Mouse (Mus musculus): ENCODE measurements around the gene 4930404N11Rik.

The 4930404N11Rik gene

DNA sequence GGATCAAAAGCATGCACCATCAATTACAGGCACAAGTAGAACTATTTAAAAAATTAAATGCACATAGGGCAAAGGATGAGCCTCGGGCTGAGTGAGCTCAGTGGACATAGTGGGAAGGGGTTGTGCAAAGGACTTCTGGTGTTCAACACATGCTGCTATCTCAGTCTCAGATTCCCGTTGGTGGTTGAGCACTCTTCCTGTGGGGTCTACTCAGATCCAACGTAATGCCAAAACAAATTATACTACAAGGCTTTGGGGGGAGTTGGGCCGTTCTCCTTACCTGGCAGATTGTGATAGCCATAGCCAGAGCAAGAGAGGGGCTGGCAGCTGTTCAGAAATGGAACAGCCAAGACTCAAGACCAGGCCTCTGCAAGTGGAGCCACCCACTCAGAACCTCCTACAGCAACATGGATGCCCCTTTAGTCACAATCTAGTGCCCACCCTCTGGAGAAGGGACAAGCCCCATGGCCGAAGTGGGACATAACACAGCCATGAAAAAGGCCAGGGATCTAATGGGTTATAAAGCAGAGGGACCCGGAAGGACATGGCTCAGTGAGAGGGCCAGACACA lies 14.3 kb upstream of the 4930404N11Rik start:
- DNase-seq: no peak

DNA sequence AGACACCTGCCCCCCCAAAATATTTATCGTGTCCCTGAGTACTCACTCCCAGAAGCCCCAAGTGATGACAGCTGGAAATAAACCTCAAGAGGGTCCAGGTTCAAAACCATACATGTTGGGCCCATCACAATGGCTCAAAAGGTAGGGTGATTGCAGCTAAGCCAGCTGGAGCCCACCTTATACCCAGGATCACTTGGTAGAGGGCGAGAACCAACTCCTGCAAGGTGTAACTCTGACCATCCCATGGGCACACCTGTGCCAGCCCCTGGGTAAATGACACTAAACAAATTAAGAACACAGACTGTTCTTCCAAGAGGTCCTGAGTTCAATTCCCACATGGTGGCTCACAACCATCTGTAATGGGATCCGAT lies 13.6 kb upstream of the 4930404N11Rik start:
- no peak for DNase-seq

DNA sequence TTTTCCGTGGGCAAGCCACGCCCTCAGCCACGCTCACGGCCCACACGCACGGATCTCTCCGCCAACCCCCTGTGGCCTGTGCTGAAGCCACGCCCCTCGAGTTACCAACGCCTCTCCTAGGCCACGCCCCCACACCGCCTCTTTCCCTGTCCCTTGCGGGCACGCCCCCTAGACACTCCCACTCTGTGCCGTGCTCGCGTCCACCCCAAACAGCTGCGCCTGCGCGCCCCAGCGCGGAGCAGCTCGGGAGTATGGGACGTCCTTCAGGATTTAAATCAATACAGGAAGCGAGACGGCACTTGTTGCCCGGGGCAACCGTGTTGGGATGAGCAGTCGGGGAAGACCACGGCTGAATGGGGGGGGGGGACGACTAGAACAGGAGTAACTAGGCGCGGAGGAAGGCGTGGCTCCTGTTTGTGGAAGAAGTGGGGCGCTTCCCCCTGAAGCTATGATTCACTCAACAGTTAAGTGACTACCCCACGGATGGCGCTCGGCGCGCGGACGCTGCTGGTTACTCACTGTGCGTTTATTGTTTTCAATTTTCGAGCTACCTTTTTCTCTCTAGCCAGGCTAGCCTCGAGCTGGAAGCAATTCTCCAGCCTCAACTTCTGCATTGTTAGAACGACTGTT lies 13.1 kb upstream of the 4930404N11Rik start:
- peak; percentile 100 for DNase-seq

DNA sequence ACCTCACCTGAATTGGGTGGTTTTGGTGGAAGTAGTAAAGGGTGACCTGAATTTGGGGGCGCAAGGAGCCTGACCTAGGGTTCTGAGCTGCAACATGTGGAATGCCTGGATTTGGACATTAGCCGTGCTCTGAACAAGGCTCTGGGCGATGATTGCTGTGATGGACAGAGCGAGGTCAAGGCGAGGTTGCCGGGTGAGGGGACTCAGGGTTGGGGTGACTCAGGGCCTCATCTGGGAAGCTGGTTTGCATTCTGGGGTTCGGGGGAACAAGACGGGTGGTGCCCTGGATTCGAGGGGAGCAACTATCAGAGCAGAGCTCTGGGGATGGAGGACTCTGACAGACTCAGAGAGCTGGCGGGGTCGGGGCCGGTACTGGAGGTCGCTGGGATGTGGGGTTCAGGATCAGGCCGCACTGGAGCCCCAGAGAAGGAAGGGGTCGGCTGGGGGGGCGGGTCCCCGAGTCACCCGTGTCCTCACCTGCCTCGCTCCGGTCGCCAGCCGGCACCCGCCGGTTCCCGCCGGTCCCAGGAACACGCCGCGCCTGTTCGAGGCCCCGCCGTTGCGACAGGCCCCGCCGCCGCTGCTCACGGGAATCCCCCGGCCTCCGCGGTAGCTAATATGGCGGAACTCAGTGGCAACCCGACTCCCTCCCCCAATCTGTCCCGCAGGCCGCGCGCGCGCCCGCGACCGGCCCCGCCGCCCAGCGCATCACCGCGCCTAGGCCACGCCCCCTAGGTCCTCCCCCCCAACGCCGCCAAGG lies 12.4 kb upstream of the 4930404N11Rik start, which contains the start of gene Fzr1:
Gene Fzr1, minus strand, starts transcription at position 724 of the 760 bp plus-strand sequence.
- DNase-seq: peak; percentile 28

DNA sequence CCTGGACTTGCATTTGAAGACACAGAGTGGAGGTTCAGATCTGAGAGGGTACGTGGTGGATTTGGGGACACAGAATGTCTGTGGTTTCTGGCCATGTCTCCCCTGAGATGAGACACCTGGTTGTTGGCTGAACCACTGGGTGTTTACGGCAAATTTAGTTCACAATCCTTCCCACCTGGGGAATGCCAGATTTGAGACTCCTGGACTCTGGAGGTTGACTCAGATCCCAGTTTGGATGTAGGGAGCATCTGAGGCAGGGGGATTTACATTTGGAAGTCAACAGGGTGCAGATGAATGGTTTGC lies 11.7 kb upstream of the 4930404N11Rik start:
- DNase-seq: no peak

DNA sequence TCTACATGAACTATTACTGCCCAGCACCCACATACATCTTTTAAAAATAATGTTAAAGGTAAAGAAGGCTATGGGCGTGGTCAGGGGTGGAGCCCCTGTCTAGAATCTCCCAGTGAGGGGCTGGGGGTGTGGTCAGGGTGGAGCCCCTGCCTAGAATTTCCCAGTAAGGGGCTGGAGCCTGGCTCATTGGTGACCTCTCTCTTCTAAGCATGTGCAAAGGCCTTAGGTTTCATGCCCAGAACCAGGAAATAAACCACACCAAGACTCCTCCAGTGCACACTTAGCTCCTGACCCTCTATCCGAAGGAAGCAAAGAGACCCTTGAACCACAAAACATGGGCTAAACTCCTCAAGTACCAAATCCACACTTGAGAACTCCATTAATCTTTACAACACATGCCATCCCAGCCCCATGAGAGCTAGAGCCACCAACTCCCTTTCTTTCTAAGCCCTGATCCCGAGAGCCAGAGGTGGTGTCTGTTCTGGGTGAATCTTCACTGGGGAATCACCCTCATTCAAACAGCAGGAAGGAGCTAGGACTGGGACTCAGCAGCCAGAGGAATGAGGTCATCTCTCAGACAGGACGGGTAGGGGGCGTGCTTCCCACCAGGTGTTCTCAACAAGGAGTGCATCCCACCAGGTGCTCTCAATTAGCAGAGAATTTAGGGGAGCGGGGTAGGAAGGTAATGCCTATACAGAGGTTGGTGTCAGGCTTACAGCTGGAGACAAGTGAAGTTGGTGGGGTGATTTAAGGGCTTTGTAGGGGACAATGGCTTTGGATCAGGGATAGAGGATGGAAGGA lies 11.1 kb upstream of the 4930404N11Rik start:
- no peak for DNase-seq

DNA sequence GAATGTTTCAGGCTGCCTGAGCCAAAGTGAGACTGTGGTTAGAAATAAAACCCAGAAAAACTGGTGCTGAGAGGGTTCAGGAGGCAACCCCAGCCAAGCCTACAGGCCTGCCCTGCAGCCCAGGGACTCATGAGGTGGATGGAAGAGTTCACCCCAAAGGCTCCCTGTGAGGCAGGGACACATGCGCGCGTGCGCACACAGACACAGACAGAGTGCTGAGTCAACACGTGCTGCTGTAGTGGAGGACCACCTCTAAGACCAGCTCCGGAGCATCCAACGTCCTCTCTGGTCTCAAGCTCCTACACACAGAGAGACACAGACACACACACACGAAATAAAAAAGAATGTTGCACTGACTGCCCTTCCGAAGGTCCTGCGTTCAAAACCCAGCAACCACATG lies 9.7 kb upstream of the 4930404N11Rik start:
- no peak for DNase-seq

DNA sequence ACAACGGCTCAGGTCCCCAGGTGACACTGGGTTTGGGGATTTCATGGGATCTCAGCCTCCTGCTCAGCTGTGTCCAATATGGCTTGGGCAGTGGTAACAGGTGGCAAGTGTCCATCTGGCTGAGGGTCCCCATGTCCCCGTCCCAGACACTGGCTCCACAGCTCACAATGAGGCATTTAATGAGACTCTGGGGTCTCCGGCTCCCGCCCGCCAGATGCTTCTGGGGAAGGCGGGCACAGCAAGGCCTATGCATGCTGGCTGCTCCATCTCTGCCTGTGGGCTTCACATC lies 1.5 kb upstream of the 4930404N11Rik start:
- DNase-seq: no peak

DNA sequence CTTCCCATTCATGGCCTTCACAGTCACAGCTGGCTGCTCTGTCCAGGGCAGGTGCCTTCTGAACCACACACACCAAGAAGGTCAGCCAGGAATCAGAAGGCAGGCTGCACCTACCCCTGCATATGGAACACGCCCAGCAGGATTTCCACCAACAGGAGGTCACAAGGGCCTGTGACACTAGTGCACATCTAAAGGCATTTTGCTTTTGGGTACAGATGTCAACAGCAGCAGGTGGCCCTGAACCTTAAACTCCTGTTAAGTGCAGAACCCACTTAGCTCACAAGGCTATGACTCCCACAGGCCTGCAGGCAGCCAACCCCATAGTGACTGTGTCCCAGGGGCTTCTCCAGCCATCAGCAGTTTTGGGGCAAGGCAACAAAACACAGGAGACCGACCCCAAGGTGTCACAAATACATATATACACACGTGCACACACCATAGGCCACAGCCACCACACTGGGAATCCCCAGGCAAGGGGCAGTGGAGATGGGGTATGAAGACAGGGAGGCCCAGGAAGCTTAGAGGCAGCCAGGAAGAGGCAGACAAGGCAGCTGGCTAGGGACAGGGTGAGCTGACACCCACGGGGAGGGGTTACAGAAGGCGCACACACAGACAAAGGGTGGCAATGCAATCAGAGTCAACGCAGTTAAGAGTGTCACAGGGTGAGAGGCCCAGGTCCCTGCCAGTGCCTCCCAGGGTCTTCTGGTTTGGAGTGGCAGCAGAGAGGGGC lies 1.0 kb upstream of the 4930404N11Rik start:
- no peak for DNase-seq

DNA sequence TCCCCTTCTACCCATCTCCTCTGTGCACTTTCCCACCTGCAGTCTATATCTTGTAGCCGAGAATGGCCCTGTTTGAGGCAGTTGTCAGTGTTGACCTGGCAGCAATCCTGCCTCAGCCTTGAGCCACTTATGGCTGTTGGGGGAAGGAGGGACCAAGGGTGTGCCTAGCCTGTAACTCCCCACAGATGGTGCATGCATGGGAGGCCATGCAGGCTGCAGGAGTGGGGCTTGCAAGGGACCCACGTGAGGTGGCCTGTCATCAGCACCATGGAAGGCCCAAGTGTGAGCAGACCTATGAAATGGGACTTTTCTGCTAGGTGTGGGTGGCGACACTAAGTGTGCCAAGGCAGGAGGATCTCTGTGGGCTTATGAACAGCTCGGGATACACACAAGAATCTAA lies 543 bp downstream of the 4930404N11Rik start:
- DNase-seq: no peak

DNA sequence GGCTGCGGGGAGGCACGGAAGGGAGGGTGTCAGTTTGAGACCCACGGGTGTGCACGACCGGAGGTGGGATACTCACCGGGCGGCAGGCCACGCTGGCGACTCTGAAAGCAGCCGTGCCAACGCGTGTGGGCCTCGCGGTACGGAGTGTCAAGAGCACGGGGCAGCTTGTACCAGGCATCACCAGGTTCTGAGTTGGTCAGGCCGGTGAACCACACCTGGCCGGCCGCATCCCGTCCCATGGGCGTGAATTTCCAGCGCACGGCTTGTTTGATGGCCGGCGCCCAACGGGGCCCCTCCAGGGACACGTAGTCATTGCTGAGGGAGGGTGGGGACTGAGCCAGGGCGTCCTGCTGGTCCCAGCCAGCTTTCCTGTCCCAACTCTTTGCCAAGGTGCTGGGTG lies 950 bp downstream of the 4930404N11Rik start:
- DNase-seq: peak; percentile 36

DNA sequence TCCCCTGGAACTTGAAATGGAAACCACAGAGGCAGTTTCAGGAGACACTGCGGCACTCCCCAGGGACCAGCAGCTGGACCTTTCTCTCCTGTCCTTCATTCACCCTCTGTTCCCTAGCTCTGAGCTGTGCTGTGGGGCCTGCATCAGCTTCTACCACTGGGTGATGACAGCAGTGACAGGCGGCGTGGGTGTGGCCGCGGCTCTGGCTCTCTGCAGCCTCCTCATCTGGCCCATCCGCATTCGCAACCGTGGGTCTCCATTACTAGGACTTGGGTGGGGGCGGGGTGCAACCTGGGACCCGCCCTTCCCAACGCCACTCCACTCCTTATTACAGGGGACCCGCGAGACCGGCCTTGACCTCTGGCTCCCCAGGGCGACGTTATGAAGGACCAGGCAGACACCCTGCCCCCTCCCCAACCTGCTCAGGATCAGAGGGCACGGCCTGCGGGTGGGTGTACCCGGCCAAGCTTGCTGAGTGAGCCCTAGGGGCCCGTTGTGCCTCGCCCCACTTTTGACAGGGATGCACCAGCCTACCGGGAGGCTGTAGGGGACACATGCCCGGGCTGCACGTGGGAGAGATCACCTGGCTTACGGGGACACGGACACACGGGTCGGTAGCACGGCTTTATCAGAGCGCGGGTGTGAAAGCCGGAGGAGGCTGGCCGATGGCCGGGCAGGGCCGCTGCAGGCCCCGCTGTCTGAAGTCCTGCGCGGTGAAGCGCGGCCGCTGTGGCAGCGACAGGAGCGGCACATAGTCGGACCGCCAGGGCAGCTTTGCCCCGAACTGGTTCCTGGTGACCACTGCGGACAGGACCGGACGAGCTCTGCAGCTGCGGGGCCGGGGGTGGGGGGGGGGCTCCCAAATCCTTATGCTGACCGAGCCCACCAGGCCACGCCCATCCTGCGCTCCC lies 1.9 kb downstream of the 4930404N11Rik start:
- no peak for DNase-seq

DNA sequence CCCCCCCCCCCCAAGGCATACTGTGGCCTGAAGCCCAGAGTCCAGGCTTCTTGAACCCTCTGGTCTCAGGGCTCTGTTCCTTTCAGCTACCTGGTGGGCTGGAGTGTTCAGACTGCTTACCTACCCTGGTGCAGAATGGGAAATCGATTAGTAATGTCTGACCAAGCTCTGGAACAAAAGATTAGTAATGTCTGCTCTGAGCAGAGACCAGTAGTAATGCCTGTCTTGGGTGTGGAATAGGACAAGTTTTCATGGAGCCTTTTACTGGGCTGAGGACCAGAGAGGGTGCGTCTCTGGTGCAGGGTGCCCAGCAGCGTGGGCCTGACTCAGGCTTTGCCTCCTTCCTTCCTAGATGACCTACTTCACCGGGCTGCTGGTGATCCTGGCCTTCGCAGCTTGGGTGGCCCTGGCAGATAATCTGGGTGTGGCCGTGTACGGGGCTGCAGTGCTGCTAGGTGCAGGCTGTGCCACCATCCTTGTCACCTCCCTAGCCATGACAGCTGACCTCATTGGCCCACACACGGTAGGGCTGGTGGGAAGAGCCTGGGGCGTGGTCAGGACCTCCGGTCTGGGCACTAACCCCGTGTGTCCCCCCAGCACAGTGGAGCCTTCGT lies 3.2 kb downstream of the 4930404N11Rik start:
- no peak for DNase-seq

DNA sequence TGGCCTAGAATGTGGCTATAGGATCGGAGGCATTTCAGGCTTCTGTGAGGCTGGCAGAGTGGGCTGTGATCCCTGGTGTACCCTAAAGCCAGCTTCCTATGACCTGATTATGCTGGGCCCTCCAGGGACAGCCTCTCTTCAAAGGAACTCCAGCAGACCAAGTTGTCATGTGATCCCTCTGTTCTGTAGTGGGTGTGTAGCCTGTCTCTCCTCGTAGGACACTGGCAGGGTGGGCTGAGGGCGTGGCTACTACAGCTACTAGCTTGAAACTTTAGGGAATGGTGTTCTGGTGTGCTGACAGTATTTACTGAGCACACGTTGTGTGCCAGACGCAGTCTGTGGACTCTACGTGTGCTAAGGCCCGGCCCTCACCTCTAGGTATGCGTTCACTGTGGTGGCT lies 4.9 kb downstream of the 4930404N11Rik start:
- no peak for DNase-seq

DNA sequence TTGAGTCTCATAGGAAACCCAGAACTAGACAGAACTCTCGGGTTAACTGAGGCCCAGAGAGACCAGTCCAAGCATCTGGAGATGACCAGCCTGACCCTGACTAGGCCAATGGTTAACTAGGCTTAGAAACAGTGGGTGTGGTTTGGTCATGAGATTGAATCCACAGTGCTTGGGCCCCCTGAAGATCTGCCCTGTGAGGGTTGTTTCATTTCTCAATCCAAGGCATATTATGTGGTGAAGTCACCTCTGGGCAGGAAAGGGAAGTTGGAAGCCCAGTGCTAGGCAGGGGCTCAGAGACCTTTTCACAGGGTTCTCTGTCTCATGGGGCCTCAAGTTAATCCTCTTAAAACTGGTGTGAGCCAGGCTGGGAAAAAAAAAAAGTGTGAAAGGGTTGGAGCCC lies 6.8 kb downstream of the 4930404N11Rik start:
- peak; percentile 53 for DNase-seq

DNA sequence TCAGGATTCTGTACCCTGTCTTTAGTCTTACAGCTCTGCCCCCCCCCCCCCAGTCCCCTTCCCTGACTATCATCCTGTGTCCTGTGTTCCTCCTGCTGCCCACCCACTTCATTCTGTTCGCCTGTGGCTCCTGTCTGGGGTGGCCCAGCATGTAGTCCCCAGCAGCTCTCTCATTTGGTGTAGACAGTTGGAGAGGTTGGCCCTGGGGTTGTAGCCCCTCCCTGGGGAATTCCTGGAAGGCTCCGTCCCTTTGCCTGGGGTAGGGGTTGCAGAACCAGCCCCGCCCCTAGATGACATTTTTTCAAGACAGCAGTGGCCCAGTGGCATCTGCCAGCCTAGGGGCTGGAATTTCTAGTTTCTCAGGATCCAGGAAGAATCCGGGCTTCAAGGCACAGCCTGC lies 7.4 kb downstream of the 4930404N11Rik start:
- DNase-seq: peak; percentile 40

DNA sequence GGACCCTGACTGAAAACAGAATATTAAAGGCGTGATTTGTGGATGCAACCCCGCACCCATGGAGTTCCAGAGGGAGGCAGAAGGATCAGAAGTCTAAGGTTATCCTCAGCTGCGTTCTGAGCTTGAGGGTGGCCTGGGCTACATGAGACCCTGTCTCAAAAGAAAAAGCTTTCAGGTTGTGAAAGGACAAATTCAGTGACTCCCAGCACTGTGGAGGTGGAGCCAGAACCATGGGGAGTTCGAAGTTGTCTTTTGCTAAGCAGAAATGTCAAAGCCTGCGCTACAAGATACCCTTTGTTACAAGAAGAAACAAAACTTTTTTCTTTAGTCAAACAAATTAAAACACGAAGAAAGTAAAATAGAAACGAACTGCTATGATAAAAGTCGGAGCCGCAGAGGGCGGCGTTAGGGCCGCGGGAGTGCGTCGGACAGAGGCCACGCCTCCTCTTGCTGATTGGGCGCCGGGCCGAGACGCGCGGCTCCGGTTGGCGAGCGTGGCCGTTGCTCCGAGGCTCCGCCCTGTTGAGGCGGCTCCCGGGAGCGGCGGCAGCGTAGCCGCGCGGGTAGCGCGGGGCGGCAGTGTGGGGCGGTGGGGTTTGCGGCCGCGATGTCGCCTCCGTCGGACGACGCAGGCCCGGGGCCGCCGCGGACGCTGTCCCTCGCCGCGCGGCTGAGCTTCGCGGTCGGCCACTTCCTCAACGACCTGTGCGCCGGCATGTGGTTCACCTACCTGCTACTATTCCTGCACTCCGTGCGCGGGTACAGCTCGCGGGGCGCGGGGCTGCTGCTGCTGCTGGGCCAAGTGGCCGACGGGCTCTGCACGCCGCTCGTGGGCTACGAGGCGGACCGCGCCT lies 8.4 kb downstream of the 4930404N11Rik start, which contains the start of gene Mfsd12:
Gene Mfsd12, plus strand, starts transcription at position 501 of the 854 bp plus-strand sequence.
- peak; percentile 93 for DNase-seq

DNA sequence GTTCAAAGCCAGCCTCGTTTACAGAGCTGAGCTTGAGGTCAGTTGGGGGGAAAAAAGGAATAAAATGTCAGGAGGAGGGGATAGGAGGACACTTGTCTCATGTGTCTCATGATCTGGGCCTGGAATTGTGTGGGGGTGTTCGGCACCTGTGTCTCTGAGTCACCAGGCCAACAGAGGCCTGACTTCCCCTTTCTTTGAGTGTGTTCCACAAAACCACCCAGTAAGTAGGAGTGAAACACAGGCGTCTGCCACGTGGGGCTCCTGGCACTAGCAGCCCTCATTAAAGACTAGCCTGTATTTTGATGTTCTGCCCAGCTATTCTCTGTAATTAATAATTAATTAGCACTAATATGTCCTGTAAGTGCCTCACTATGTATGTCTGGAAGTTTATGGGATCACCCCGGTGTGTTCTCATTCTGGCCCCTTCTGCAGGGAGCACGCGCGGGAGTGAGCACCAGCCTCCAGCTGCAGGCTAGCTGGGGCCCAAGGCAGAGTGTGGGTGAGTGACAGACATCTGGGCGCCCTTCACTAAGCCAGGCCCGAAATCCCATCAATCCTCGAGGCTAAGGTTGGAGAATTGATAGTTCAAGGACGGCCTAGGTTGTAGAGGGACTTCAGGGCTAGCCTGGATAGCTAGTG lies 9.1 kb downstream of the 4930404N11Rik start:
- peak; percentile 64 for DNase-seq

DNA sequence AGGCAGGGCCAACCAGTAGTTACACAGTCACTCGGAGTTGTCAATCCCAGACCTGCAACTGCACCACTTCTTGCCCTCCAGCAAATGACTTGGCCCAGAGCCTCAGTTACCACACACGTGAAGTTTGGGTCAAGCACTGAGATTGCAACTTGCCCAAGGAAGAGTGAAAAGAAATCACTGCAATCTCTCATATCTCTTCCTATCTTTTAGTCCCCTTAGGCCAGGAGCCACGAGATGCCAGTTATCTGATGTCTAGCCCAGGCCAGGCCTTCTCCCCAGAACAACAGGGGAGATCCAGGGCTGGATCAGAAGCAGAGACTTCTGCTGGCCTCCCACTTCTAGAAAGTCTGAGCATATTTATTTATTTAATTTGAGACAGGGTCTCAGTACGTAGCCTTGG lies 10.1 kb downstream of the 4930404N11Rik start:
- no peak for DNase-seq
